Mouse (Mus musculus) forebrain, embryonic 10.5 days (tissue): Measurements from ENCODE around the gene Entpd7. TPM values are rescaled to one million over a fixed set of nuclear protein-coding genes. Genes with fewer than 3 reads are reported as not detected.

Experiments
- DNase-seq: peaks from one replicate; pipeline ENCODE4 v3.0.0-alpha.2; 2017; ENCODE audit warnings: low spot score; ENCODE audit errors: extremely low spot score
- H3K27ac ChIP-seq: fragments of 300-500 bp; sonication (generic); 2 replicates; pipeline ENCODE4 v1.5.1; 2016; ENCODE audit warnings: mild to moderate bottlenecking
- H3K27me3 ChIP-seq: fragments of 300-500 bp; sonication (generic); 2 replicates; pipeline ENCODE4 v1.6.1; 2016; ENCODE audit warnings: mild to moderate bottlenecking; ENCODE audit not compliant: poor library complexity, severe bottlenecking
- H3K36me3 ChIP-seq: fragments of 300-500 bp; sonication (generic); replicated peaks from 2 replicates; pipeline ENCODE4 v1.6.1; 2016; ENCODE audit warnings: mild to moderate bottlenecking, moderate library complexity
- H3K4me1 ChIP-seq: fragments of 300-500 bp; sonication (generic); 2 replicates; pipeline ENCODE4 v1.6.1; 2016
- H3K4me3 ChIP-seq: fragments of 300-500 bp; sonication (generic); 2 replicates; pipeline ENCODE4 v1.5.1; 2016; ENCODE audit warnings: mild to moderate bottlenecking, moderate library complexity
- H3K9me3 ChIP-seq: fragments of 300-500 bp; sonication (generic); 2 replicates; pipeline ENCODE4 v1.6.1; 2016; ENCODE audit warnings: mild to moderate bottlenecking, moderate library complexity
- WGBS: fragments of 180-500 bp; shearing (Covaris S2); methylation state at CpG from one replicate; pipeline ENCODE4 v1.1.7; 2016; 5-methylcytosine and 5-hydroxymethylcytosine counted together
- polyA plus RNA-seq: library from polyadenylated mRNA; unstranded; fragments of >200 nt; fragmentation: Nextera tagmentation; extraction: Ambion mirVana; gene quantifications from 2 replicates; pipeline ENCODE4 v1.2.1, GENCODE M21; 2016

The Entpd7 gene
- 8.6 and 8.8 TPM in 2 replicates for polyA plus RNA-seq

DNA sequence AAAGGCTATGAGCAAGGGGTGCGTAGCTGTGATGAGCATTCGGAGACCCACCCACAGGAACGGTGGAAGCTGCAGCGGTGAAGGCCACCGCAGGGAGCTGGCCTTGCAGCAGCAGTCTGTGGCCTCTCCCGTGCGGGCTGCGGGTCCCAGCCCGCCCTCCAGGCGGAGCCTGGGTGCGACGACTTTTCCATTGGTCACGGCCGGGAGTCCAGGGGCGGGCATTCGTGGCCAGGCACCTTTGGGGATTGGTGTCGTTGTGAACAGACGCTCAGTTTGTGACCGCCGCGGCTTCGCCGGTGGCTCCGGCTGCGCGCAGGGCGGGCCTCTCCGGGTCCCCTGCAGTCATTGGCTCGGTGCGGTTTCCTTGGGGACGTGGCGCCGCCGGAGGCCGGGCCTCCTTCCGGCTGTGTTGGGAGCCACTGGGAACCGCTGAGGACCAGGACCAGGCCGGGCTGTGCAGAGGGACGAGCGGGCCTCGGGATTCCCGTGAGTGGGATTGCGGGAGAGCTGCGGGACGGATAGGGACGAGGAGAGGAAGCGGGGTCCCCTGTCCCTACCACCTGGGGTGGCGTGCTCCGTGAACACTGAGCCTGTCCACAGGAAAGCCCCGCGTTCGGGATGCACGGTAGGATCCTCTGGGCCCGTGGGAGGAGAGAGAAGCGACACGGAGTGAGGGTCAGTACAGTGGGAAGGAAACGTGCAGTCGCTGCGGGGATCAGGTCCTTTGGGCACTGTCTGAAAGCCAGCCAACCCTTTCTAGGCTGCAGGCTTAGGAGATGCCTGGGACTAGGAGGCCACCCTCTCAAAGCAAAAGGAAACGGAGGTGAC lies at the start of gene Entpd7:
TSS of gene Entpd7 (plus strand) at position 254 of the 828 bp plus-strand sequence.
- peaks cover 15% of the 10 kb centered on the region for H3K27me3 ChIP-seq
- peak within 1 kb of the TSS; percentile 70 for H3K4me3 ChIP-seq
- H3K9me3 ChIP-seq = no peaks in the 10 kb centered on the region
- H3K27ac ChIP-seq = peak within 1 kb of the TSS; percentile 85
- WGBS = under 1% methylated on average over 60 of the region's 60 CpGs
- peaks cover 11% of the 10 kb centered on the region for H3K36me3 ChIP-seq
- peaks cover 27% of the 10 kb centered on the region for H3K4me1 ChIP-seq
- peak; percentile 95 for DNase-seq

DNA sequence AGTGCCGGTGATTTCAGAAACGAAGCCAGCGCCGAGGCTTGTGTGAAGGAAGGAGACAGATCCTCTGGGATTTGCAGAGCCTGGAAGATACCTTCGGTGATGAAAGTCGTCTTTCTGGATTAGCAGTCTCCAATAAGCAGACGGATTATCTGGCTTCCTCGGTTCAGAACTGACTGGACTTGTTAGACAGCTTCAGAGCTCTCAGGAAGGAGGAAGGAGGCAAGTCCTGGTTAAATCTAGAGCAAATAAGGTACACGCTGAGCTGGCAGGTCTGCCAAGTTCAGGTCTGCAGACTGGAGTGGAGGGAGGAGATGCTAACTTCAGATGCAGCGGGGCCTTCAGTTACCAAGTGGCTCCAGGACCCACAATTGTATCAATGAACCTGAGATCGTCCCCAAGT lies 47.6 kb upstream of the Entpd7 start:
- H3K36me3 ChIP-seq = no peaks in the 10 kb centered on the region
- H3K4me3 ChIP-seq = no peak overlapping the region
- DNase-seq = no peak
- no peaks in the 10 kb centered on the region; the same call in 1 of the 2 replicates for H3K27me3 ChIP-seq
- H3K9me3 ChIP-seq = no peaks in the 10 kb centered on the region
- no peaks in the 10 kb centered on the region for H3K4me1 ChIP-seq
- 78% methylated on average over 11 of the region's 11 CpGs for WGBS
- H3K27ac ChIP-seq = no peak overlapping the region

DNA sequence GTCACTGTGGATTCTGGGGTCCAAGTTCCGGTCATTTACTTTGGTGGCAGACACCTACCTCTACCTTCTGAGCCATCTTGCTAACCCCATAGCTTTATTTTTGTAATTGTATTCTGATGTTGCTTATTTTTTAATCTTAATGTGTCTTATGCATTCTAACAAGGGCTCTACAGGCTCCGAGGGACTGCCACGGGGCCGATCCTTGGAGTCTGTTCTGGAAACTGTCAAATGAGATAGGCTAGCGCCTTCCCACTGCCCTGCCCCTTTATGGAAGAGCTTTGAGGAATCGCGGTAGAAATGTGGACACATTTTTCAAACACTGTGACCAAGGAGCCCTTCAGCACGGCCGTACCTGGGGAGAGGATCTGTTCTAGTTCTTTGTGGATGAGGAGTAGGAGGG lies 46.6 kb upstream of the Entpd7 start:
- no peaks in the 10 kb centered on the region for H3K4me1 ChIP-seq
- H3K36me3 ChIP-seq = no peaks in the 10 kb centered on the region
- H3K27ac ChIP-seq = no peak overlapping the region
- no peaks in the 10 kb centered on the region; the same call in 1 of the 2 replicates for H3K27me3 ChIP-seq
- no peak for DNase-seq
- H3K4me3 ChIP-seq = no peak overlapping the region
- no peaks in the 10 kb centered on the region for H3K9me3 ChIP-seq
- WGBS = 90% methylated on average over 9 of the region's 9 CpGs

DNA sequence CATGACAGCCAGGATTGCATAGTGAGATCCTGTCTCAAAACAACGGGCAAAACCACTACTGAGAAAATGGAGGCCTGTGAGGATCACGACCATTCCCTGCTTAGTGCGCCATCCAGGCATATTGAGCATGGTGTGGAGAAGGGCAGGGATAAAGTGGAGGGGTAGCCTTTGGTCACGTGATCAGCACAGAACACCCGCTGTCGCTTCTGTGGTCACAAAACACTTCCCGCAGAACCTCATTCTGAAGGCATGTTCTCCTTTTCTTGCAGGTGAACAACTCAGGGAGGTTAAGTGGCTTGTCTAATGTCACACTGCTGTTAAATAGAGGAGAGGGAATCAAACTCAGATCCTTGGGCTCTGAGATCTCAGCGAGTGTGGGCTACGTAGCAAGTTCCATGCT lies 44.0 kb upstream of the Entpd7 start:
- WGBS = 92% methylated on average over 9 of the region's 9 CpGs
- DNase-seq = no peak
- H3K4me3 ChIP-seq = no peak overlapping the region
- H3K36me3 ChIP-seq = no peaks in the 10 kb centered on the region
- H3K27ac ChIP-seq = no peak overlapping the region
- H3K27me3 ChIP-seq = no peaks in the 10 kb centered on the region; the same call in 1 of the 2 replicates
- H3K4me1 ChIP-seq = no peaks in the 10 kb centered on the region
- H3K9me3 ChIP-seq = no peaks in the 10 kb centered on the region

DNA sequence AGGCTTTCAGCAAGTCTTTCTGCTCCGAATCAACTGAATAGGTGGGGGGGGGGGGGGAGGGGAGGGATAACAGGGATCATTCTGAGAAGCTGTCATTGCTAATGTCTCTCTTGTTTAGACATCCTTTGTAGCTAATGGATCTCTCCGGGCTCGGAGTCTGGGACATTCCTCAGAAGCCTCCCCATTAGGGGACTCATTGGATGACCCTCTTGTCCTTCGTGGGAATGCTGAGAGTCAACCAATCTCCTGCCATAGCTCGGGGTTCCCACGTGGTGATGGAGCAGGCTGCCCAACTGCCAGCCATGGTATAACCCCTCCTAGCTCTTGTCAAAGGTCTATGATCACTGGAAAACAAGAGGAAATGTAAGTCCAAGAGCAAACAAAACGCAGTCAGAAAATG lies 42.6 kb upstream of the Entpd7 start:
- Histone ChIP-seq H3K4me1 (no peaks in the 10 kb centered on the region), H3K27ac (no peak overlapping the region), H3K36me3 (no peaks in the 10 kb centered on the region), H3K4me3 (no peak overlapping the region), H3K27me3 (no peaks in the 10 kb centered on the region), H3K9me3 (no peaks in the 10 kb centered on the region)
- DNase-seq = no peak
- 71% methylated on average over 7 of the region's 7 CpGs for WGBS

DNA sequence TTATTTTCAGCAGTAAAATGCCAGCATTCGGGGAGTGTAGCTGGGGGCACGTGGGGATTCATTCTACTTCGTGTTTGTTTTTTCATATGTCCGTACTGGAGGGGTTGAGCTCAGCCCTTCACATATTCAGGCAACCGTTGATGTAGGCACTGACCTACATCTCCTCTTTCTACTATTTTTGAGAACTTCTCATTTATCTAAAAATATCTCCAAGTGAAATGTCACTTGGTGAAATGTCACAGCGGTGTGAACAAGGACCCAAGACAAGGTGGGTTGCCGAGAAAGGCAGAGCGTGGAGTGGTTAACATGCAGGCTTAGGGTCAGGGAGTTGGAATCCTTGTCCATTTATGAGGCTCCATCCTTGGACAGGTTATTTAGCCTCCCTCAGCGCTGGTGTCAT lies 42.2 kb upstream of the Entpd7 start:
- Histone ChIP-seq H3K4me3 (no peak overlapping the region), H3K27ac (no peak overlapping the region), H3K4me1 (no peaks in the 10 kb centered on the region), H3K9me3 (no peaks in the 10 kb centered on the region), H3K36me3 (no peaks in the 10 kb centered on the region), H3K27me3 (no peaks in the 10 kb centered on the region)
- 91% methylated on average over 9 of the region's 9 CpGs for WGBS
- DNase-seq = no peak

DNA sequence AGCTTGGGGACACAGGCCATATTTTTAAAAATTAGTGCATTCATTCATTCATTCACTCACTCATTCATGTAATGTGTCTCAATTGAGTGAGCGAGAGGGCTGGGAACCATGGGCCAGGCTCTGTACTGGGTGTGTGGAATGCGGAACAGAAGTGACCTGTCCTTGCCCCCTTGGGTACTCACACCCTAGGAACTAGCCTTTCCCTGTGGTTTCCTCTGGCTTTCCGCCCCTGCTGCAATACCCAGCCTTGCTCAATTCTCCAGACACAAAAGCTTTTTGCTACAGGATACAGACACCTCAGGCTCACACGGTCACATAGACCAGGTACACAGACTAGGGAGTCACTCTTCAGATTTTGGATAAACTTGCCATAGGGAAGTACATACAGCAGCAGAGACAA lies 41.1 kb upstream of the Entpd7 start:
- WGBS = 83% methylated on average over 4 of the region's 4 CpGs
- no peak for DNase-seq

DNA sequence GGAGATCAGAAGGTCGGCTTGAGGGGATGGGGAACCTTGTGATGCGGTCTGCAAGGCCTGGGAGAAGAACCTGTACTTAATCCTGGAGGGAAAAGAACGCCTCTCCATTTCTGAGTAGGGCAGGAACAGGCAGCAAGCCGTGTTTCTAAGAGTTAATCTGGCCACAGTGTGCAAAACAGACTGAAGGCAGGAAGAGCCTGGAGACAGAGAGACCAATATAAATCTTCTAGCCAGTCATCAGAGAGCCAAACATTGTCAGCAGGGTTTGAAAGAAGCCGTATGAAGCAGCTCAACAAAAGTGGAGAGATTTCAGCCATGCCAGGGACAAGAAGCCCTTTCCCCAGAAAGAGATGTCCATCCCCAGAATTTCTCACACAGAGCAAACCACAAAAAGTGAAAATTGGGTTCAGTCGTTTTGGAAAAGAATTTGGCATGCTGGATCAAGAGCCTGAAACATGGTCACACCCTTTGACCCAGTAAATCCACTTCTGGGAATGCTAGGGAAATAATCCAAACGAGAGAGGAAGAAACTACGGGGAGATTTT lies 38.2 kb upstream of the Entpd7 start:
- no peak for DNase-seq
- Histone ChIP-seq H3K4me3 (no peak overlapping the region), H3K27ac (no peak overlapping the region), H3K4me1 (0 out of 2 replicates have a peak, but pooled peaks cover 5% of the 10 kb centered on the region), H3K27me3 (peaks cover 22% of the 10 kb centered on the region), H3K9me3 (no peaks in the 10 kb centered on the region), H3K36me3 (no peaks in the 10 kb centered on the region)
- 68% methylated on average over 8 of the region's 8 CpGs for WGBS

More for the DNA sequence above, 41.1 kb upstream of the Entpd7 start:
- H3K27ac ChIP-seq = no peak overlapping the region
- peaks cover 8% of the 10 kb centered on the region; the same call in 1 of the 2 replicates for H3K27me3 ChIP-seq
- no peaks in the 10 kb centered on the region for H3K36me3 ChIP-seq
- no peaks in the 10 kb centered on the region for H3K9me3 ChIP-seq
- H3K4me1 ChIP-seq = no peaks in the 10 kb centered on the region
- H3K4me3 ChIP-seq = no peak overlapping the region

DNA sequence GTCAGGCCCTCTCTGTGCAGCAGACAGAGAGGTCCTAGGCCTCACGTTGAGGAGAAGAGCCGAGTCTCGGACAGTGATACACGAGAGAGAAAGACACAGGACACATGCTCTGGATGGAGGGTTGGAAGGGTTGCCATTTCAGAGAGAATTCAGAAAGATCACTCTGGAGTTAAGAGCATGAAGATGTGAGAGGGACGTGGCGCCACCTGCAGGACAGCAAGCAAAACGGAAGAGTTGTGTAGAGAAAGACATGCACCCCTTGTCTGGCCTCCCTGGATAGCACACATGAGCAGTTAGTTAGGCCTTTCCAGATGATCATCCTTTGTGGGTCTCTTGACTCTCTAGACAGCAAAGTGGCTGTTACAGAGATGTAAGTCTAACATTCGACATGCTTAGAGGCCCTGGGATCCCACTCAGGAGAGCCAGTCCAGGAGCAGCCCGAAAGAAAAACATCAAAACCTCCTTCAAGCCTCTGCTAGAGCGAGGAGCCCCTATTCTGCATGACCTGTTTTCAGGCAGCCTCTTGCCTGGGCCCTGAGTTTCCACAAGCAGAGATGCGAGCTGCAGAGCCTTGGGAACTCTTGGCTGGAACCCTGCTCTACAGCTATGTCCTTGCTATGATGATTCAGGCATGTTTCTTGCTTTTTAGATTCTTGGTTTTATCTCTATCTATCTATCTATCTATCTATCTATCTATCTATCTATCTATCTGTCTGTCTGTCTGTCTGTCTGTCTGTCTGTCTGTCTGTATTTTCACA lies 33.6 kb upstream of the Entpd7 start:
- no peak overlapping the region for H3K4me3 ChIP-seq
- DNase-seq = peak; percentile 61
- H3K9me3 ChIP-seq = no peaks in the 10 kb centered on the region
- H3K36me3 ChIP-seq = no peaks in the 10 kb centered on the region
- peaks cover 12% of the 10 kb centered on the region; the same call in 1 of the 2 replicates for H3K4me1 ChIP-seq
- 43% methylated on average over 11 of the region's 11 CpGs for WGBS
- no peak overlapping the region for H3K27ac ChIP-seq
- H3K27me3 ChIP-seq = peaks cover 22% of the 10 kb centered on the region

DNA sequence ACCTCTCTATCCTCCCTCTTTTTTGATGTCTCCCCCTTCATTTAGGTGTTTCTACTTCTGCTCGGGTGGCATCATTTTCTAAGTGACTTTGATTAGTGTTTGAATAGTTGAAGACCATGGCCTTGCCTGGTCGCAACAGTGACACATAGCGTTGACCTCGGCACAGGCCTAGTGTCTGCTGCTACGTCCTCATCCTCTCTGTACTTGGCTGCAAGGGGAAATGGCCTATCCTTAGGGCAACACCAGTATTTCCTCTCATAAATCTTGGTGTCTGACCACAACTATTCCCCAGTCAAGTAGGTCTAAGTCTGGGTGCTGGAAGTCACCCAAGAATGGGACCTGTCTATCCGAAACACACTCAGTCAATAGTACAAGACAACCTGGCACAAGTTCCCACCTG lies 29.8 kb upstream of the Entpd7 start:
- peaks cover 19% of the 10 kb centered on the region for H3K4me1 ChIP-seq
- no peaks in the 10 kb centered on the region for H3K9me3 ChIP-seq
- no peak for DNase-seq
- H3K36me3 ChIP-seq = peaks cover 21% of the 10 kb centered on the region
- no peak overlapping the region for H3K4me3 ChIP-seq
- 89% methylated on average over 6 of the region's 6 CpGs for WGBS
- peaks cover 6% of the 10 kb centered on the region for H3K27me3 ChIP-seq
- H3K27ac ChIP-seq = no peak overlapping the region

DNA sequence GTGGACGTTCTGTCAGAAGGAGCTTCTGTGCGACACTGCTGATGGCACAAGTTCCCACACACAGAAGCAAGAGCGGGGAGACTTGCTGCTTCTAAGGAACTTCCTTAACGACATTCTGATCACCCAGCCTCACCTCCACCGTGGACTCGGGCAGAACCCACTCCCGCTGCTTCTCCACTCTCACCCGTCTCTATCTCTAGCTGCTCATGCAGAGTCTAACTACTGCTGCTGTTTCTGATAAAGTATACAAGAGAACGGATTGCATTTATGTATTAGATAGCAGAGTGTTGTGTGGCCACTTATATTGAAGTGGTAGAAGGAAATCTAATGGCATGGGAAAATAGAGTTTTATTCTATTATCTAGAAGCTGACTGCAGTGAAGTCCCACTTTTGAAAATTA lies 28.7 kb upstream of the Entpd7 start:
- H3K4me3 ChIP-seq = no peak overlapping the region
- no peak overlapping the region for H3K27ac ChIP-seq
- WGBS = 91% methylated on average over 9 of the region's 9 CpGs
- H3K27me3 ChIP-seq = no peaks in the 10 kb centered on the region
- H3K9me3 ChIP-seq = no peaks in the 10 kb centered on the region
- DNase-seq = no peak
- H3K4me1 ChIP-seq = peaks cover 16% of the 10 kb centered on the region
- peaks cover 23% of the 10 kb centered on the region for H3K36me3 ChIP-seq

DNA sequence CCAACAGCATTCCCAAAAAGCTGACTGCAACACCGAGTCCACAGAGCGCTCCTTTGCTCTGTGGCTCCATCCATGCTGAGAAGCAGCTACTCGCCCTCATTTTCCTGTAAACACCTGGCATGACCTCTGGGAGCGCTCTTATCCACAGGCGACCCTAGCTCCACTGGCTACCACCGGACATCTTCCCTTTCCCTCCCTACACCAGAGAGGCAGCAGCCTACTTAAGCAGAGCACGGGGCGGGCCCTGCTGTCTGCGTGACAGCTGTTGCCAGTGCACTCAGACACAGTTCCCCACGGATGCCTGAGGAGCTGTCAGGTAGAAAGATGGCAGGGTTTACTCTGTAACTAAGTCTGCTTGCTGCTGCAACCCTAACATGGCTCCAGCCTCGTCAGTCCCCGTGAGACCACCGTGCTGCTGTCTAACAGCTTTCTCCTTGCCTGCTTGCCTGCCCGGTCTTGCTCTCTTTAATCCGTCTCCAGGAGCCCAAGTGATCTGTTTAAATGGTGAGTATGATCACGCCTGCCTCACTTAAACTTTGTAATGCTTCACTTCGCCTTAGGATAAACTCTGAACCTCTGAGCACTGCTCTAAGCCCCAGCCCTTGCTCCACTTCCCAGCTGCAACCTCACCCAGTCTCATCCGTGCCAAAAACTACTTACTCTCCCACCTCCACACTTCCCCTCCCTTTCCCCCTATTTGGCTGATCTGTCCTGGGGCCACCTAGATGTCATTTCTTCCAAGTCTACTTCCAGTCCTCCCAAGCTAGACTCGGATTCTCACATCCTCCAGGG lies 27.1 kb upstream of the Entpd7 start:
- DNase-seq = peak; percentile 46
- Histone ChIP-seq H3K36me3 (peaks cover 33% of the 10 kb centered on the region), H3K9me3 (no peaks in the 10 kb centered on the region), H3K27me3 (no peaks in the 10 kb centered on the region), H3K4me1 (peaks cover 13% of the 10 kb centered on the region), H3K27ac (no peak overlapping the region), H3K4me3 (no peak overlapping the region)
- WGBS = 36% methylated on average over 19 of the region's 19 CpGs
